Comparison of ENCODE assay signal across 26 mouse cellular contexts in the genomic region with DNA sequence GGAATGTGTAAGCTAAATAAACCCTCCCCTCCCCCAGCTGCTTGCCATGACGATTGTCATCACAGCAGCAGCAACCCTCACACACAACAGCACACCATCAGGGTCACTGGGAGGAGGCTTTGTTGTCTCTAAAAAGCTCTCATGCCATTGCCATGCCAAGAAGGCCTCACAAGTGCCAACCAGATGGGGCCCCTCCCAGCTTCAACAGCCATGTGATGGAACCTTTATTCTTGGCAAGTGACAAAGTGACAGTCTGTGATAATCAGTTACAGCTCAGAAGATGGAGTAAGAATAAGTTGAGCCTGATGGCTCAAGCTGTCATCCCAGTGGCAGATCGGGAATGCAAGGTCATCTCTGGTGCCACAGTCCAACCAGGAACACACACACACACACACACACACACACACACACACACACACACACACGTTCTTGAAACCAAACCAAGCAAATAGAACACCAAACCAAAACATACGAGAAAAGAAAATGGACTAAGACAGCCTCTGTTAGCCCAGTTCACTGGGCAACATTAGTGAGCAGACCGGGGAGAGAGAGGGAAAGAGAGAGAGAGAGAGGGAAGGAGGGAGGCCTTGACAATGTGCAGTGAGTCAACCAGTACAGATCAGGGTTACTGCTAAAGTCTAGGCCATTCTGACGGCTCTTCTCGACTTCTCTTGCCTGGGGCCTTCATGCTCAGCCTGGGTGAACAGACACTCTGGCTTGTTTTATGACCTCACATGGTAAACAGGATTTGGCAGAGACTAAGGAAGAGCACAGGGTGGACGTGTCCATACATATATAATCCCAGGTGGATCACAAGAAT. TPM values are rescaled to one million over a fixed set of nuclear protein-coding genes. Genes with fewer than 3 reads are reported as not detected.
DNase-seq lines count a peak whose midpoint lies in the region; TF ChIP-seq lines count a peak whose summit lies in the region.
"Had no signal": no experiment of that assay in that cellular context is flagged by ENCODE, and none has a peak within 500 bp of the region (broad histone marks: within the 10 kb centered on the region; RNA-seq: fewer than 3 reads in every experiment).

No protein-coding gene starts in this region.

- intact Hi-C loops in heart, adult 2 months (cut with DNase I): loop anchor here (5.0 kb wide), 1 partner anchor 158 kb away; no protein-coding TSS in a partner anchor
- intact Hi-C loops in heart, postnatal 36 days (cut with DNase I): loop anchor here (5.0 kb wide), 1 partner anchor 158 kb away; no protein-coding TSS in a partner anchor

- no peak for DNase-seq in heart, adult 2 months
- DNase-seq in heart, postnatal 36 days: no peak
- DNase-seq in lung, postnatal 36 days: peak; percentile 27
- no peak for DNase-seq in lung, postnatal 14 days
- DNase-seq in adrenal gland, postnatal 36 days: peak; percentile 59 to 62
- no peak for DNase-seq in yolk sac, embryonic 10.5 days (ENCODE audit: low spot score)
- DNase-seq in retina, postnatal 1 day: no peak
- DNase-seq: heart, postnatal 10 days; kidney, adult 18-20 months; layer of hippocampus, adult 9-11 months; liver; thymus, adult 18-20 months; thymus, postnatal 36 days had no signal

- WGBS in heart, adult 2 months: 72% methylated on average over 8 of the region's 8 CpGs

- H3K79me2 ChIP-seq in heart, adult 2 months (replicated peaks; ENCODE audit: control insufficient read depth, insufficient read depth, low read length): no peaks in the 10 kb centered on the region

- H3K4me1 ChIP-seq in heart, adult 2 months (ENCODE audit: control insufficient read depth, insufficient read depth, low read length): peaks cover 3% of the 10 kb centered on the region
- H3K4me1 ChIP-seq: stomach, embryonic 15.5 days had no signal

- TF ChIP-seq EP300 in heart, adult 2 months (IDR thresholded peaks at IDR 0.05; ENCODE audit: insufficient read depth, low read depth, low read length): no peak

- H3K27me3 ChIP-seq in heart, adult 2 months (ENCODE audit: control insufficient read depth, insufficient read depth, low read length): no peaks in the 10 kb centered on the region
- H3K27me3 ChIP-seq: stomach, embryonic 15.5 days had no signal

- no peak overlapping the region for H3K4me3 ChIP-seq in heart, adult 2 months
- H3K4me3 ChIP-seq: embryonic facial prominence, embryonic 13.5 days; erythroblast, embryonic 14.5 days; forebrain, embryonic 13.5 days; hindbrain, embryonic 12.5 days; limb, embryonic 10.5 days; stomach, embryonic 15.5 days had no signal

- H3K36me3 ChIP-seq in heart, adult 2 months (ENCODE audit: control insufficient read depth, insufficient read depth, low read length): no peaks in the 10 kb centered on the region

- H3K9ac ChIP-seq in heart, adult 2 months (ENCODE audit: low read depth, low read length): no peak overlapping the region
- H3K9ac ChIP-seq: embryonic facial prominence, embryonic 13.5 days; forebrain, embryonic 13.5 days; hindbrain, embryonic 12.5 days; stomach, embryonic 15.5 days had no signal

- peak overlapping the region; percentile 17 for H3K27ac ChIP-seq in heart, adult 2 months
- H3K27ac ChIP-seq: embryonic facial prominence, embryonic 13.5 days; forebrain, embryonic 13.5 days; hindbrain, embryonic 12.5 days; limb, embryonic 10.5 days; stomach, embryonic 15.5 days had no signal

- TF ChIP-seq CTCF in heart, adult 2 months (IDR thresholded peaks at IDR 0.05): no peak

- TF ChIP-seq POLR2A in heart, adult 2 months (IDR thresholded peaks at IDR 0.05; ENCODE audit: insufficient read depth, low read depth, low read length): no peak

RNA-seq across cellular contexts. Expression of a gene that starts 3.9 kb away (rescaled TPM):
- 1 to 10 TPM; 5.5 to 6.4 TPM for total RNA-seq in heart, adult 2 months (2021)
- 47.4 and 59.1 TPM in 2 replicates for polyA plus RNA-seq in heart, adult 2 months (2012; rRNA removed)
- 10 to 100 TPM in 1 of 2 experiments, 1 to 10 TPM in 1; 7.0 to 16.1 TPM for total RNA-seq in heart, postnatal 36 days (2021)
- total RNA-seq in adrenal gland, postnatal 36 days (2021): 10 to 100 TPM; 15.3 to 25.5 TPM

RNA-seq across cellular contexts. Expression of a gene that starts 4.1 kb away (rescaled TPM):
- total RNA-seq in heart, adult 2 months (2021): under 1 TPM in 1 of 2 experiments, not detected in 1; 0.80 TPM
- polyA plus RNA-seq in heart, adult 2 months (2012; rRNA removed): 4.5 and 4.6 TPM in 2 replicates
- total RNA-seq in heart, postnatal 36 days (2021): not detected
- total RNA-seq in adrenal gland, postnatal 36 days (2021): not detected
- total RNA-seq: gastrocnemius, adult 8-10 months; heart, postnatal 10 days; left cerebral cortex, adult 8-10 months had no signal
- polyA plus RNA-seq: activated CD4-positive, CD25-positive, alpha-beta regulatory T cell, adult 4 months; erythroblast, embryonic 14.5 days; hindbrain, embryonic 12.5 days; kidney, embryonic 16.5 days; limb, embryonic 10.5 days; liver, embryonic 16.5 days; midbrain, embryonic 16.5 days; neural tube, embryonic 14.5 days had no signal

RNA-seq across cellular contexts. Expression of a gene that starts 11.6 kb away (rescaled TPM):
- total RNA-seq in heart, adult 2 months (2021): 100 to 1,000 TPM; 561 to 659 TPM
- polyA plus RNA-seq in heart, adult 2 months (2012; rRNA removed): 915 and 1,061 TPM in 2 replicates
- 100 to 1,000 TPM; 580 to 665 TPM for total RNA-seq in heart, postnatal 36 days (2021)
- 1,000 to 10,000 TPM; 1,621 to 1,757 TPM for total RNA-seq in adrenal gland, postnatal 36 days (2021)

RNA-seq across cellular contexts. Expression of a gene that starts 14.0 kb away (rescaled TPM):
- 10 to 100 TPM; 33.8 to 36.7 TPM for total RNA-seq in heart, adult 2 months (2021)
- 48.1 and 51.2 TPM in 2 replicates for polyA plus RNA-seq in heart, adult 2 months (2012; rRNA removed)
- total RNA-seq in heart, postnatal 36 days (2021): 10 to 100 TPM; 41.8 to 43.1 TPM
- total RNA-seq in adrenal gland, postnatal 36 days (2021): 10 to 100 TPM; 59.1 to 77.0 TPM

RNA-seq across cellular contexts. Expression of a gene that starts 14.3 kb away (rescaled TPM):
- 10 to 100 TPM; 19.7 to 25.1 TPM for total RNA-seq in heart, adult 2 months (2021)
- 23.5 and 23.9 TPM in 2 replicates for polyA plus RNA-seq in heart, adult 2 months (2012; rRNA removed)
- 10 to 100 TPM; 20.6 to 22.8 TPM for total RNA-seq in heart, postnatal 36 days (2021)
- total RNA-seq in adrenal gland, postnatal 36 days (2021): 10 to 100 TPM; 62.7 to 76.7 TPM

Comparison
In these comparisons a context has a peak if more than half of its experiments do, and no peak if none do; other contexts are left out.
1. DNase-seq: peak in lung, postnatal 36 days (single experiment) and adrenal gland, postnatal 36 days (2 of 2); none in heart, adult 2 months (0 of 2), heart, postnatal 36 days (0 of 2), lung, postnatal 14 days (single experiment), yolk sac, embryonic 10.5 days (single experiment) and retina, postnatal 1 day (single experiment).